Mouse (Mus musculus): Measurements from ENCODE around the gene Apba3. TPM values are rescaled to one million over a fixed set of nuclear protein-coding genes. Genes with fewer than 3 reads are reported as not detected.
"Not testable (repeated sequence)": the region's sequence is repeated elsewhere in the genome, so short reads cannot be mapped to it uniquely, and the experiment has no call there.

Gene Apba3
- 12.1 and 14.5 TPM in 2 replicates for total RNA-seq (2017)

DNA sequence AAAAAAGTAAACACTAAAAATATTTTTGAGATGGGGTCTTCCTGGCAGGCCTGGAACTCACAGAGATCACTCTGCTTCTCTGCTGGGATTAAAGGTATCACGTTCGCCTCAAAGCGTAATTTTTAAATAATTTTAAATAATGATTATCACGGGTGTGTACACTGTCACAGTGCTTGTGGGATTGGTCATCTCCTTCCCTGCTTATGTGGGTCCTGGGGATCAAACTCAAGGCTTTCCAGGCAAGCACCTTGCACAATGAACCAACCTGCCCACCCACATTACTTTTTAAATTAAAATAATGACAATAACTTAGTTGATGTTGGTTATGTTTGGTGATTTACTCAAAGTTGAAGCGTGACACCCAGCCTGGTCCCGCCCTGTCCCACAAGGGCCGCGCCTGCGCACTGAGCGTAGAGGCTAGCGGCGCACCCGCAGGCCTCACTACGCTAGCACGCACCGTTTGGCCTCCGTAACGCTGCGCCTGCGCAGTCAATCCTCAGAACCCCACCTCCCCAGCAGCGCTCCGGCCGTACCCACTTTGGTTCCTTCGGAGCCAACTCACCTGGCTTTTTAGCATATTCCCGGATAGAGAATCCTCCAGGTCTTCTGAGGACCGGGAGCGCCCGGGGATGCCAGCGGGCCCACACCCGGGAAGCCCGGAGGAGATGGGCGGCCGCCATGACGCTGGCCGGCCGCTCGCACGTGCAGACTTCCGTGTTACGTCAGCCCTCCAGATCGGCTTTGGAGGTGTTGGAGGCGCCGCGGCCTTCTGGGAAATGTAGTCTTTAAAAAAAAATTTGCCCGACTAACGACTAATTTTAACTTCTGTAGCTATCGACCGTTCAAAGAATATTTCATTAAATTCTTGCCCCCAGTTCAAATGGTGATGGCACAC is at the start of gene Apba3, which contains the start of gene Mrpl54:
Gene Apba3, plus strand, starts transcription at position 750 of the 895 bp plus-strand sequence.
Gene Mrpl54, minus strand, starts transcription at position 724 of the 895 bp plus-strand sequence.
- peak; percentile 83 for ATAC-seq (replicated peaks; ENCODE audit: low read depth, poor library complexity, severe bottlenecking)

DNA sequence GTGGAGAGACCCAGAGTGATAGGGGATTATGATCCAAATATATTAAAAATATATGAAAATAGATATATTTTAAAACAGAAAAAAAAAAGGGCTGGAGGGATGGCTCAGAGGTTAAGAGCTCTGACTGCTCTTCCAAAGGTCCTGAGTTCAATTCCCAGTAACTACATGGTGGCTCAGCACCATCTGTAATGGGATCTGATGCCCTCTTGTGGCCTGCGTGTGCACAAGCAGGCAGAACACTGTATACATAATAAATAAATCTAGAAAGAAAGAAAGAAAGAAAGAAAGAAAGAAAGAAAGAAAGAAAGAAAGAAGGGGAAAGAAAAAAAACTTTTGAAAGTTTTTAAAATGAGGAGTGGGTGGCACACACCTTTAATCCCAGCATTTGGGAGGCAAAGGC is 49.5 kb upstream of the Apba3 start:
- not testable (repeated sequence) for ATAC-seq (replicated peaks; ENCODE audit: low read depth, poor library complexity, severe bottlenecking)

DNA sequence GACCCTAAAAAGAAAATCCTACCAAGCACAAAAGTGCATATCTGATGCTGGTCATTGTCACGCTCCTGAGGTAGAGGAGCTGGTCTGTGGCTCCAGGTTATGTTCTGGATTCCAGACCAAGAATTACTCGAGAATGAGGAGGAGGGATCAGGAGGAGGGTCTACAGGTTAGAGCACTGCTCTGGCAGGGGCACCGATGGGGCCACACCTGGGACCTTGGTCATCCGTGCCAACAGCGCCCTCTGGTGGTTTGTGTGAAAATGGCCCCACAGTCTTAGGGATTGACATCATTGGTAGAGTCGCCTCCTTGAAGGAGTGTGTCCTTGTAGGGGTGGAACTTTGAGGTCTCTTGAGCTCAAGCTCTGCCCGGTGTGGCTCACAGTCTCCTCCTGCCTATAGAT is 48.8 kb upstream of the Apba3 start:
- peak; percentile 65 for ATAC-seq (replicated peaks; ENCODE audit: low read depth, poor library complexity, severe bottlenecking)

DNA sequence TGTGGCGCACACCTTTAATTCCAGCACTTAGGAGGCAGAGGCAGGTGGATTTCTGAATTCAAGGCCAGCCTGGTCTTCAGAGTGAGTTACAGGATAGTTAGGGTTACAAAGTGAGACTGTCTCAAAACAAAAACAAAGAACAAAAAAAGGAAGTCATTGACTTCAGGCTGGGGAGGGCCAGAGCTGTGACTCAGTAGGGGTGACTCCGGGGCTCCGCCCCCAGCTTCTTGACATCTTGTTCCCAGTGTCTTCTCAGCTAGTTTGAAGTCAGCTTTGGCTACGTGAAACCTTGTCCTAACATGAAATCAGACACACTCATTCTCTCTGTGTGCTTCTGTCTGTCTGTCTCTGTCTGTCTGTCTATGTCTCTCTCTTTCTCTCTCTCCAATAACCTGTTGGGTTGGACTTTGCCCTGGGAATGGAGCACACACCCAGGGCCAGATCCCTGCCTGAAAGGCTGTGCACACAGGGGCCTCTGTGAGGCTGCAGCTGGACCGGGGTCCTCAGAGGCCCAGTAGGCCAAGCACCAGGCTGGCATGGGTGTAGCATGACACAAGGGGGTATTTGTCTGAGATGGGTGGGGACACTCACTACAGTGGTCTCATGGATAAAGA is 45.3 kb upstream of the Apba3 start:
- peak; percentile 74 for ATAC-seq (replicated peaks; ENCODE audit: low read depth, poor library complexity, severe bottlenecking)

DNA sequence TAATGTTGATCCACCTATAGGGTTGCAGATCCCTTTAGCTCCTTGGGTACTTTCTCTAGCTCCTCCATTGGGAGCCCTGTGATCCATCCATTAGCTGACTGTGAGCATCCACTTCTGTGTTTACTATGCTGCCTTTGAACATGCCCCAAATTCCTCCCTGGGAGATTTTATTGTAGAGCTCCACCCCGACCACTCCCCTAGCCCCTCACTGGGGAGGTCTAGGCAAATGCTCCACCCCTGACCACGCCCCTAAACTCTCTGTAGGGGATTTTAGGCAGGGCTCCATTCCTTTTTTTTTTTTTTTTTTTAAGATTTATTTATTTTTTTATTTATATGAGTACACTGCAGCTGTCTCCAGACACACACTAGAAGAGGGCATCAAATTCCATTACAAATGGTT is 43.0 kb upstream of the Apba3 start:
- ATAC-seq (replicated peaks; ENCODE audit: low read depth, poor library complexity, severe bottlenecking) = not testable (repeated sequence)

DNA sequence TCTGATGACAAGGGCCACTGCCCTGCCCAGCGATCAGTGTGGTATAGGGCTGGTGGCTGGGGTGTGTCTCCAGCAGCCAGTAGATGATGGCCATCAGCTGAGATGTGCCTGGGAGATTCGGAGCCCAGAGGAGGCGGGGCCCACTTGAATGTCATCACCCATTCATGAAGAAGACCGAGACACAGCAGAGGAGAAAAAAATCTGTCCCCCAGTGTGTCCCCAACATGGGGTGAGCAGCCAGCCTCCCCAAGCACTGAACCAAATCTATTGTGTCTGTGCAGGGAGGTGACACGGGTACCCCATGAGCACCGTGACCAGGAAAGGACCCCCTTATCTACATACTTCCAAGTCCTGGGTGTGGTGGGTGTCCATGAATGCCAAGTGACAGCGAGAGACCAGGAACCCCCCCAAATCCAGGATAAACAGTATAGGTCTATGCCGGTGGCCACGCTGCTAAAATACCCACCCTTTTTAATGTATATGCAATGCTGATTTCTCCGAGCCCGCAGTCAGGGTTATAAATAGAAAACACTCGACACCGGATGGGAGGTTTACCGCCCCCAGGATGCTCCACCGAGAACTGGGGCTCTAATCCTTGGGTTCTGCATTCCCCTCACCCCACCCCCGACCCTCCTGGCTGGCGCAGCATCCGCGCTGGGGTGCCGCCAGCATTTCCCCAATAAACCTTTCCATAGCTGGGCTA is 36.9 kb upstream of the Apba3 start:
- no peak for ATAC-seq (replicated peaks; ENCODE audit: low read depth, poor library complexity, severe bottlenecking)

DNA sequence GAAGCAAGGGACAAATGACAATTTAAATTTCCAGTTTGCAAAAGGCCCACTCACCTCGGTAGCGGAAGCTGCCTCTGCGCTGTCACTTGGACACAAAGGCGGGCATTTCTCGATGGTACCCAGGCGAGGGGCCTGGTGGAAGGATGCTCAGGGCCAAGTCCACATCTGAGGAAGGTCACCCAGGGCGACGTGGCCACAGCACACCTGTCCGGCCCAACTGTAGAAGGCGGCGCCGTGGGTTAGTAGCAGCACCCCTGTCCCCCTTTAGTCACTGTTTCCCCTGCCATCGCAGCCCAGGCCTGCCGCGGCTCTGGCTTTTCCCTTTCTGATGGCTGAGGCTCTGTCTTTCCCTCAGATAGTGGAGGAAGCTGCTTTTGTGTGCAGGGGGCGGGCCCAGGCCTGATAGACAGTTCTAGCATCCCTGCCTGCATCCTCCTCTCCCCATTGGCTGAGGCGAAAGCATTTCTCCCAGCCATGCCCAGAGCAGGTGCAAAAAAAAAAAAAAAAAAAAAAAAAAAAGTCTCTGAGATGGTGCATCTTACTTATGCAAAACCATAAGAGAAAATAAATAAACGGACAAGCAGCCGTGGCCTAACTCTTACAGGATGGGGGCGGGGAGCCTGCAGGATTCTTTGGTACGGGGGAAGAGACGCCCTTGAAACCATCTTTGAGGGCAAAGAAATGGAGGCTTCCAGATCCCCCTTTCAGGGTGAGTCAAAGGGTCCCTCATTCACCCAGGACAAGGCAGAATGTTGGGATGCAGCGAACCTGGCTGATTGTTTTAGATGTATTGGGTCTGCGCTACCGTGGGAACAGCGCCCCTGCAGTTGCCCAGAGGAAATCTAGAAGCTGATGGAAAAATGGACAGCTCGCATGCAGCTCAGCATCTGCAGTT is 36.1 kb upstream of the Apba3 start, which contains the start of gene Atcay:
Gene Atcay, minus strand, starts transcription at position 396 of the 895 bp plus-strand sequence.
- peak; percentile 34 for ATAC-seq (replicated peaks; ENCODE audit: low read depth, poor library complexity, severe bottlenecking)

DNA sequence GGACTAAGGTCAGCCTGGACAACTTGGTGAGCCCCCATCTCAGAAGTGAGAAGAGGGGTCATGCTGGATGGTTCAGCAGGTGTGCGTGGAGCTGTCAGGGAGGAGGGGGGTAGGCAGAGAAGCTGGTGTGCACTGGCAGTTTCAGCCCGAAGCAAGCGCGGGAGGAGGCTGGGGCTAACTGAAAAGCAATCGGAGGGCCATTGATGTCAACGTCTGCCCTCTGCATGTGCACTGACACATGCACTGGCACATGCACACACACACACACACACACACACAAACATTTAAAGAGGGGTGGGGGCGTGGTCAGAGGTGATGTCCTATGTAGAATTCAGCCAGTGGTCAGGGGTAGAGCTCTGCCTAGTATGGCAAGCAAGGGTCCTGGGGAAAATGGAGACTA is 35.3 kb upstream of the Apba3 start:
- no peak for ATAC-seq (replicated peaks; ENCODE audit: low read depth, poor library complexity, severe bottlenecking)

DNA sequence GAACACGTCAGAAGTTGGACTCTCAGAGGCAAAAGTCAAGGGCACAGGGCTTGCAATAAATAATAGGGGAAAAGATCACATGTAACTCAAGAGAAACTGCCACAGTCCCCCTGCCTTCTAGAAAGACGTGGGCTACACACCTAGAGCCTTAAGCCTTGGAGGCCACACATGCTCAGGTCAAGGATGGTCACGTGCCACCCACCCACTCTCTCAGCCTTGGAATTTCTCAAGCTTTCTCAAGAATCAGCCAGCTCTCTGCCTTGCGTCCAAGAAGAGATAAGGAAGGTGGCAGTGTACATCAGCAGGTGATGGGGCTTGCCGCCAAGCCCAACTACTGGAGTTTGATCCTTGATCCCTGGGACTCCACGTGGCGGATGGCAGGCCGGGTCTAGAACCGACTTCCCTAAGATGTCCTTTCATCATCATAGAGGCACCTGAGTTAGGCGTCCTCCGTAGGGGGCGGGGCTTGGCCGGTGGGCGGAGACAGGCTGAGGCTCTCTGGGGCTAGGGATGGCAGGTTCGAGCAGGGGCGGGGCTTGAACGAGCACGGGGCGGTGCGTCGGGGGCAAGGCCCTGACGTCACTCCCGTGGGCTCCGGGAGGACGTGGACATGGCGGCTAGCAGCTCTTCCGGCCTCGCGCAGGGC is 34.1 kb upstream of the Apba3 start, which contains the start of gene Zfr2:
Gene Zfr2, plus strand, starts transcription at position 576 of the 646 bp plus-strand sequence.
- ATAC-seq (replicated peaks; ENCODE audit: low read depth, poor library complexity, severe bottlenecking) = peak; percentile 85

DNA sequence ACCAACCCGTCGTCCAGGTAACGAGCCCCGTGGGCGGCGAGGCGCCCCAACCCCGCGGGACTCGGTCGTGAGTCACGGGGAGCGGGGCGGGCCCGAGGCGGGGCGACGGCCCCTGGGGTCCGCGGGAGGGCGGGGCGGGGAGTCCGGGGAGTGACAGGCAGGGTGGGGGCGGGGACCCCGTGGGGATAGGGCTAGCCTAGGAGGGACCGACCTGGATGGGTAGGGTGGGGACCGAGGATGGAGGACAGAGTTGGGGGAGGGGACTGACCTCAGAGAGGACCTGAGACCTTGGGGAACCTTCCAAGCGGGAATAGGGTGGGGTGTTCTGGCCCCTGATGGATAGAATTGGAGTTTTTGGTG is 33.6 kb upstream of the Apba3 start:
- no peak for ATAC-seq (replicated peaks; ENCODE audit: low read depth, poor library complexity, severe bottlenecking)

DNA sequence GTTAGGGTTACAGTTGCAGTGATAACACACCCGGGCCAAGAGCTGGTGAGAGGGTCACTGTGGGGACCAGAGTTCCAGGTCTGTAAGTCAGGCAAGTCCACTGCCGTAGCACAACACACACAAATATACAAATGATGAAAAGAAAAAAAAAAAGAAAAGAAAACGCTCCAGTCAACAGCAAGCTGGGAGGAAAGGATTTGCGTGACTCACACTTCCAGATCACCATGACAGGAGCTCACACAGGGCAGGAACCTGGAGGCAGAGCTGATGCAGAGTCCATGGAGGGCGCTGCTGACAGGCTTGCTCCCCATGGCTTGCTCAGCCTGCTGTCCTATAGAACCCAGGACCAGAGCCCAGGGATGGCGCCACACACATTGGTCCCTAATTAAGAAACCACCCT is 32.6 kb upstream of the Apba3 start:
- ATAC-seq (replicated peaks; ENCODE audit: low read depth, poor library complexity, severe bottlenecking) = no peak

DNA sequence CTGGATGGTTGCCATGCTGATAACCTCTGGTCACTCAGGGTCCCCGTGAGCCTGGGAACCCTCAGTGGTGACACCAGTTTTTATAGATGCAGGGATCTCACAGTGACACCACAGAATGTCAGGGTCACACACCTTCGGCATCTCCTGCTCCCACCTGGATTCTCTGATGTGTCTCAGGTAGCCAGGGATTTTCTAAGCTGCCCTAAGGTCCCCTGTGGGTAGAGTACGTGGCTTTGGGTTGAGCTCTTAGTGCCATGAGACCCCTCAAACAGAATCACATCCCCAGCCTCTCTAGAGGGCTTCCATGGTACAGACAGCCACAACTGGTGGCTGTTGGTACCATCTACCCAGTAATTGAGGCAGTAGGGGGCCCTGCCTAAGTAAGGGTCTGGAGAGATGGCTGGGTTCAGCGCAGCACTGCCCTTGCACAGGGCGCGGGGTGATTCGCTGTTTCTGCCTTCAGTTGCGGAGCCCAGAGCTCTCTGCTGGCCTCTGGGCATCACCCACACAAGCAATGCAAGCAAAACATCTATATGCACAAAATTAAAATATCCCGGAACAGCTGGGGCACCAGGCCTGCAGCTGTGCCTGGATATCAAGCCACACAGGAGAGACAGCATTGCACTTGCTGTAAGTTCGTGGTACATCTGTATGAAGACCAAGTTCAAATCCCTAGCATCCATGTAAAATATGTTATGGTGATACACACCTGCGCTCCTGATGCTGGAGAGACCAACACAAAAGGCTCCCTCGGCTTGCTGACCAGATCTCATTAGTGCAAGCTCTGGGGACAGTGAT is 30.1 kb upstream of the Apba3 start:
- no peak for ATAC-seq (replicated peaks; ENCODE audit: low read depth, poor library complexity, severe bottlenecking)

DNA sequence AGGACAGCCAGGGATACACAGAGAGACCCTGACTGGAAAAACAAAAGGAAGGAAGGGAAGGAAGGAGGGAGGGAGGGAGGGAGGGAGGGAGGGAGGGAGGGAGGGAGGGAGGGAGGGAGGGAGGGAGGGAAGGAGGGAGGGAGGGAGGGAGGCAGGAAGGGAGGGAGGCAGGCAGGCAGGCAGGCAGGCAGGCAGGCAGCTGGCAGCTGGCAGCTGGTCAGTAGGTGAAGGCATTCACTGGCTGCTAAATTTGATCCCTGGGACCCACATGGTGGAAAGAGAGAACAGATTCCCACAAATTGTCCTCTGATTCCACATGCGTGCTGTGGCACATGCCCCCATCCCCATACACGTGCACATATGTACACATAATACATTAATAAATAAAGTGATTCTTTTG is 28.1 kb upstream of the Apba3 start:
- no peak for ATAC-seq (replicated peaks; ENCODE audit: low read depth, poor library complexity, severe bottlenecking)

DNA sequence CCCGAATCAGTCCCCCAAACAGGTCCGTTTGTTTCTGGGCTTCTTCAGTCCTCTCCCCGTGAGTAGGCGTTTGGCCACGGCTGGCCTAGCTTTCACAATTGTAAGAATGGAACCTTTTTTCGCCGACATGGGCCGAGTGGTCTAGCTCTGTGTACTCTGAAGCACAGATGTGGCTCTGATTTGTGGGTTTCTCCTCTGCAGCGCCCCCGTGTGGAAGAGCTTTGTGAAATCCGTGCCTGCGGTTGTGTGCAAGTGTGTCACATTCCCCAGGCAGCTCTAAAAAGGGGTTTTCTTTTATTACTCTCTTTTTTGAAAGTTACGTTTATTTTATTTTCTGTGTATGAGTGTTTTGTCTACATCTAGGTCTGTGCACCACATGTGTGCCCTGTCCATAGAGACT is 25.9 kb upstream of the Apba3 start:
- peak; percentile 46 for ATAC-seq (replicated peaks; ENCODE audit: low read depth, poor library complexity, severe bottlenecking)

DNA sequence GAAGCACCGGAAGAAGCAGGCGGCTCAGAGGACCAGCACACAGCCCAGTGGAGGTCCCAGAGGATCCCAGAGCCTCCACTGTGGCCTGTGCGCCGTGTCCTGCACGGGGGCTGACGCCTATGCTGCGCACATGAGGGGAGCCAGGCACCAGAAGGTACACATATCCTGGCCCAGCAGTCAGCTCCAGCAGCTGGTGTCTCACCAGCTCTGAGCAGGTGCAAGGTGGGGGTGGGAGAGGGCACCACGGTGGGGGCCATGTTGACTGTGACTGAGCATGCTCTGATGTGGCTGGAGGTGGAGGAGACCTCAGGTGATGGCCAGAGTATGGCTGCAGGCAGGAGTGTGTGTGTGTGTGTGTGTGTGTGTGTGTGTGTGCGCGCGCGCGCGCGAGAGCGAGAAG is 24.7 kb upstream of the Apba3 start:
- ATAC-seq (replicated peaks; ENCODE audit: low read depth, poor library complexity, severe bottlenecking) = no peak

DNA sequence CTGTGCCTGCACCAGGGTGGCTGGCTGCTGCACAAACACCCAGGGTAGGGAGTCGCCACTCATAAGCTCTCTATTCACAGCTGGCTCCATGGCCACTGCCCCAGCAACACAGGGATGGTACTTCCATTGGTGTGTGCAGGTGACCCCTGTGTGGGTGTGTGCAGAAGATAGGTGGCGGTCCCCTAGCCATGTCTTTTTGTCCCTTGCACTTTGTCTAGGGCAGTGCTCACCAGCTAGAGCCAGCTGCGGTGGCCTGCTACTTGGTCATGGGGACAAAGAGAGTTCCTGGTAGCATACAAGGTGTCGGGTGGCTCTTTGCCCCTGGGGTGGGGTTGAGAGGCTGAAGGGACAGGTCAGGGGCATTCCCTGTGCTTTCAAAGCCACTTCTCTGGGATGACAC is 22.6 kb upstream of the Apba3 start:
- ATAC-seq (replicated peaks; ENCODE audit: low read depth, poor library complexity, severe bottlenecking) = 0 out of 2 replicates have a peak, but pooled peaks have one; percentile 11

DNA sequence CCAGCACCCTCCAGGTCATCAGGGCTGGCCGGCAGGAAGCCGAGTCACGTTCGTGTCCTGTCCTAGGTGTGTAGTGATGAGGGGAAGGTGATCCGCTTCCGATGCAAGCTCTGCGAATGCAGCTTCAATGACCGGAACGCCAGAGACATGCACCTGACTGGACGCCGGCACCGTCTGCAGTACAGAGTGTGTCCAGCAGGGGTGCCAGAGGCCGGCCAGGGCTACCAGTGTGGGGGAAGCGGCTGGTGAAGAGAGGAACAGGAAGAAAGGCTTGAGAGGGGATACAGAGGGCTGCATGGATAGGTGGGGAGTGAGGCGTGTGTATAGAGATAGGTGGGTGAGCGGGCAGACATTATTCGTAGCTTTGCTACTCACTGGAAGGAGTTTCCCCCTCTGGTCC is 22.2 kb upstream of the Apba3 start:
- ATAC-seq (replicated peaks; ENCODE audit: low read depth, poor library complexity, severe bottlenecking) = peak; percentile 95

DNA sequence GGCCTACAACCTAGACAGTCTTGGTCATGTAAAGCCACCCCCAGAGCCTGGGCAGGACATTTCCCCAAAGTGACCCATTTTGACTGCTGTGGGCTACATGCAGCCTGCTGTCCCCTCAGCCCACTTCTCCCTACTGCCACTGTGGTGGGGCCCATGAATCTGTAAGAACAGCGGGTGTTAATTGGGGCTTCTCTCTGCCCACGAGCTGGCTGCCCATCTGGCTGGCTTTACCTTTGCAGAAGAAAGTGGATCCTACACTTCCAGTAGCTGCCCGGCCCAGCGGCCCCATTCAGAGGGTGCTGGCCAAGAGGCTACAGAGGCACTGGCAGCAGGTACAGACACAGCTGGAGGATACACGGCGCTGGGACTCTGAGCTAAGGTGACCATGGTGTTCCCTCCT is 21.6 kb upstream of the Apba3 start:
- no peak for ATAC-seq (replicated peaks; ENCODE audit: low read depth, poor library complexity, severe bottlenecking)
